Mouse (Mus musculus): Measurements from ENCODE around the gene Sh3rf1.

Sh3rf1 gene

DNA sequence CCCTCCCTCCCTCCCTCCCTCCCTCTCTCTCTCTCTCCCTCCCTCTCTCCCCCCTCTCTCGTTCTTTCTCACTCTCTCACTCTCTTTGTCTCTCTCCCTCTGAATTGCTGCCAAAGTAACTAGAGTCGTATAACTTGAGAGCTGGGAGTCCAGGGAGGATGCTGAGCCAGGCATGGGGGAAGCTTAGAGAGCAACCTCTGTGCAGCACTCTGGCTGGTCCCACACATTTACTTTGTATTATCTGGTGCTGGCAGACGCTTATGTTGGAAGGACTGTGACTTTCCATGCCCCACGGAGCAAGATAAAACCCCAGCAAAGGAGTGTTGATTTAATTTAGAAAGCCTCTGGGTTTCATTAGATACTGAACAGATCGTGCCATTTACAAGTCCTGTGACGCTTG, 196.5 kb downstream of the Sh3rf1 start:
- in situ Hi-C loops (cut with MboI, MseI) = no loop called here

- in situ Hi-C loops (cut with MboI, MseI) = no loop called here
These were observed 197.9 kb downstream of the Sh3rf1 start for GRCm38 (mm10) chr8:61421606-61422005.

GRCm38 (mm10) chr8:61425125-61425524, 201.5 kb downstream of the Sh3rf1 start:
- in situ Hi-C loops (cut with MboI, MseI) = no loop called here

DNA sequence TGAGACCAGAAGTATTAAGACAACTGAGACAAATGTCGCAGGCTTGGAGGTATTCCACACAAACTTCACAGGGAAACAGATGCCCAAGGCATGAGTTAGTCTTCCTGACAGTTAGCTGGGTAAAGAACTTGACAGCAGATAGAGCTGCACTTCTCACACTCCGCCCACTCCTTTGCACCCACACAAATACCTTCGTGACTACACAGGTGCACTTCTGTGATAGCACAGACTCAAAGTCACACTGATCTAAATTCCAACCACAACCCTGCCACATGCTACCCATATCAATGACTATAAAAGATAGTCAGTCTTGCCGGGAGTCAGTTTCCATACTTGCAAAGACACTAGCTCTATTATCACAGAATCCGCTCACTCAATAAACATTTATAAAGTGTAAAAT, 202.4 kb downstream of the Sh3rf1 start:
- in situ Hi-C loops (cut with MboI, MseI) = no loop called here

GRCm38 (mm10) chr8:61426671-61427070, 203.0 kb downstream of the Sh3rf1 start:
- in situ Hi-C loops (cut with MboI, MseI) = no loop called here

- in situ Hi-C loops (cut with MboI, MseI) = no loop called here
These were observed 204.4 kb downstream of the Sh3rf1 start for GRCm38 (mm10) chr8:61427916-61428681.

DNA sequence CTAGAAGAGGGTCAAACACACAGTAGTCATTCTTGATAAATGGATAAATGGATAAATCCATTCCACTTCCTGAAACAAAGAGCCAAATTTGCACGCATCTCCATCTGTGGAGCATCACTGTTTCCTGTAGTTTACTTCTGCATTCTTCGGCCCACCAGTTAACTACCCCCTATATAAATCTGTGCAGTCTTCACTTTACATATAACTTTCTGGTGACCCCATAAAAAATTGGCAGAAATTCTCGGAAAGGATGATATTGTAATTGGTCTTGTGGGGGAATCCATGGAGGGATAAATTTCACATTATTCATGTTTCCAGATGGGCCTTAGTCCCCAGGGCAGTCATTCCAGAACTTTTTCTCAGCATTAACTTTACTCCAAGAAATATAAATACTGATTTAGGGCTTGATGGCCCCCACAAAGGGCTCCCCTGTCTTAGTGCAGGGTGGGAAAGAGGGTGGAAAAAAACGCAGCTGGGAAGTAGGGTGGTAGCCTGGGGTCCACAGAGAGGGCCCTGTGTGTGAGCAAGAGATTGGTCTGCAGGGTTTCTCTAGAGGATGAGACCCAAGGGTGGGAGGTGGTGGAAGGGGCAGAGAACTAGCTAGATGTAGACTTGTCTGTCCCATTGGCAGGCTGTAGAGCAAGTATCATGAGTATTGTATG, 205.3 kb downstream of the Sh3rf1 start:
- in situ Hi-C loops (cut with MboI, MseI) = no loop called here

- in situ Hi-C loops (cut with MboI, MseI) = no loop called here
These were observed 211.8 kb downstream of the Sh3rf1 start for GRCm38 (mm10) chr8:61435481-61435880.

DNA sequence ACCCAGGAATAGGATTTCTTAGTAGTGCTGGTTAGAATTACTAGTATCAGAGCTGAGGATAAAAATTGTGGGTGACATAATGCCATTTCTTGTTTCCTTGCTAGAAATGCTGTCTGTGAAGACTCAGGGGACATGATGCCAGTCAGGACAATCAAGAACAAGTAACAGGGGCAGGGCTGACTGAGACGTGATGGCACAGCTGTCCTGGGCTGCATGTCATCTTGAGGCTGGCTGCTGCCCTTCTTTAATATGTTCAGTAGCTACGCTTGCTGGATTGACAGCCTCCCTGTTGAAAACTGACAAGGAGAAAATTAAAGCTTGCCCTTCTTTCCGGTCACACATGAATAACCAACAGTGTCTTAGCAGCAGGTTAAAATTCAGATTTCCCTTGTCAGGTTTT, 212.5 kb downstream of the Sh3rf1 start:
- in situ Hi-C loops (cut with MboI, MseI) = no loop called here

GRCm38 (mm10) chr8:61436586-61437304, 213.1 kb downstream of the Sh3rf1 start:
- in situ Hi-C loops (cut with MboI, MseI) = no loop called here

DNA sequence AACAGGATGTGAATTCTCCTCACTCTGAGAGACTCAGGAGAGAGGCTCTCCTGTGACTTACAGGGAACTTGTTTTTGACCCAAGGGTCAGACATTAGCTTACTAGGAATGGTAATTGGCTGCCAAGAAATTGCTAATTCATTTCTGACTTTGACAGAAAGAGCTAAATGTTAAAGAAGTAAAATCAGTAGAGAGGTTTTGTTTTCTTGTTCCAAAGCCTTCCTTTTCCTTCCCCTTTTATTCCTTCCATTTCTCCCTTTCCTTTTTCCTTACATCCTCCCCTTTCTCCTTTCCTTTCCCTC, 213.6 kb downstream of the Sh3rf1 start:
- in situ Hi-C loops (cut with MboI, MseI) = no loop called here

DNA sequence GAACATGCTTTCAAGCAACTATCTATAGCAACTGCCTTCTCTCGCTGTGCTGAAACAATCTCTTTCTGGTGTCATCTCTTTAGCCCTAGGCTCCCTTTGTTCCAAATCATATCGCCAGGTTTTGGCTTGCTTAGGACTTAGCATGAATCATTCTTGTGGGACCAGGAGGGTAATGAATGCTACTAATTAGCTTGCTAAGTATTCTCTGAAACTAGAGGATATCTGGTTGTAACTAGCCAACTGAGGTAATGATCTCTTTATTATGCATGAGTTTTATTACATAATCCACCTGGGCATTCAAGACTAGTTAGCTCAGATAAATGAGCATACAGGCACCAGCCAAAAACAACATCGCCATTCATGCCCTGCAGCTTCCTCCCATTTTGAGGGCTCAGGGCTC, 219.3 kb downstream of the Sh3rf1 start:
- in situ Hi-C loops (cut with MboI, MseI) = no loop called here

DNA sequence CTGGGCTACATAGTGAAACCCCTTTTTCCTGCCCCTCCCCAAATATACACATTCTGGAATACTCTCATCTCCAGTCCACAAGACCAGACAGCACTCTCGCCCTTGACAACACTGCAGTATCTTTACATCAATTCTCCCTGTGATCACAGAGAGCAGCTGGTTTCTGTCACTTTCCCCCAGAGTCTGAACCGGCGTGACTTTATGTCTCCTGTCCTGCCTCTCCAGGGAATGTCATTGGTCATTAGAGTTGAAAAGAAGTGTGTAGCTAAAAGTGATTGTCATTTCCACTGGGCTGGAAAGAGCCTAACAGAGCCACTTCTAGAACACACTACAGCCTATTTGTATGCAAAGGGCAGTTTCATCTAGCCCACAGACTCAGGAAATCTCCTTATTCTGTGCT, 220.7 kb downstream of the Sh3rf1 start:
- in situ Hi-C loops (cut with MboI, MseI) = no loop called here

Data from T-helper 1 cell (primary cell).